In genomic region chr8:113634161-113634560, GRCm38 (mm10) we compare ENCODE assay signal across 9 mouse cellular contexts. TPM values are rescaled to one million over a fixed set of nuclear protein-coding genes. Genes with fewer than 3 reads are reported as not detected.
DNase-seq lines count a peak whose midpoint lies in the region; ATAC-seq lines count a peak whose summit lies in the region.
"Had no signal": no experiment of that assay in that cellular context is flagged by ENCODE, and none has a peak within 500 bp of the region (broad histone marks: within the 10 kb centered on the region; RNA-seq: fewer than 3 reads in every experiment).

No protein-coding gene starts in this region.

- no peaks in the 10 kb centered on the region for H3K27me3 ChIP-seq in heart, embryonic 15.5 days
- no peaks in the 10 kb centered on the region for H3K27me3 ChIP-seq in hindbrain, embryonic 13.5 days
- H3K27me3 ChIP-seq in midbrain, embryonic 15.5 days (replicated peaks), result no peaks in the 10 kb centered on the region

- H3K4me3 ChIP-seq in heart, embryonic 15.5 days, result peak overlapping the region; percentile 62
- peak overlapping the region; percentile 72 for H3K4me3 ChIP-seq in hindbrain, embryonic 13.5 days
- H3K4me3 ChIP-seq in midbrain, embryonic 15.5 days, result peak overlapping the region; percentile 67

- H3K9ac ChIP-seq in heart, embryonic 15.5 days, result no peak overlapping the region
- H3K9ac ChIP-seq in hindbrain, embryonic 13.5 days, result peak overlapping the region; percentile 85
- H3K9ac ChIP-seq in midbrain, embryonic 15.5 days, result peak overlapping the region; percentile 39

- H3K27ac ChIP-seq in heart, embryonic 15.5 days, result no peak overlapping the region
- peak overlapping the region; percentile 95 for H3K27ac ChIP-seq in hindbrain, embryonic 13.5 days
- peak overlapping the region; percentile 94; the same call in 1 of the 2 replicates for H3K27ac ChIP-seq in midbrain, embryonic 15.5 days

- H3K4me1 ChIP-seq in heart, embryonic 15.5 days (replicated peaks), result peaks cover 18% of the 10 kb centered on the region
- peaks cover 26% of the 10 kb centered on the region for H3K4me1 ChIP-seq in hindbrain, embryonic 13.5 days (replicated peaks)
- peaks cover 21% of the 10 kb centered on the region for H3K4me1 ChIP-seq in midbrain, embryonic 15.5 days

- WGBS in heart, embryonic 15.5 days, result 25% methylated on average over 12 of the region's 12 CpGs
- 23% methylated on average over 12 of the region's 12 CpGs for WGBS in hindbrain, embryonic 13.5 days
- WGBS in midbrain, embryonic 15.5 days, result 32% methylated on average over 12 of the region's 12 CpGs

- no peak for ATAC-seq in heart, embryonic 15.5 days (replicated peaks; ENCODE audit: insufficient number of reproducible peaks, insufficient read depth, low FRiP score, low read depth)
- no peak for ATAC-seq in hindbrain, embryonic 13.5 days (ENCODE audit: low FRiP score)
- ATAC-seq in midbrain, embryonic 15.5 days (replicated peaks), result no peak

- H3K4me2 ChIP-seq in heart, embryonic 15.5 days, result peak overlapping the region; percentile 75
- H3K4me2 ChIP-seq in hindbrain, embryonic 13.5 days, result peak overlapping the region; percentile 71
- peak overlapping the region; percentile 66 for H3K4me2 ChIP-seq in midbrain, embryonic 15.5 days

- DNase-seq in heart, postnatal 14 days, result no peak
- DNase-seq in cerebellum, adult 18-20 months, result peak; percentile 11 to 28
- DNase-seq in urinary bladder, adult 18-20 months (ENCODE audit: low spot score in 2 of 2), result no peak
- DNase-seq in adrenal gland, postnatal 10 days, result no peak
- no peak for DNase-seq in lung, postnatal 4 days

- no peaks in the 10 kb centered on the region for H3K9me3 ChIP-seq in heart, embryonic 15.5 days (replicated peaks)
- no peaks in the 10 kb centered on the region for H3K9me3 ChIP-seq in hindbrain, embryonic 13.5 days
- no peaks in the 10 kb centered on the region for H3K9me3 ChIP-seq in midbrain, embryonic 15.5 days

- H3K36me3 ChIP-seq in heart, embryonic 15.5 days, result peaks cover 5% of the 10 kb centered on the region; the same call in 1 of the 2 replicates
- peaks cover 16% of the 10 kb centered on the region for H3K36me3 ChIP-seq in hindbrain, embryonic 13.5 days
- peaks cover 2% of the 10 kb centered on the region; the same call in 1 of the 2 replicates for H3K36me3 ChIP-seq in midbrain, embryonic 15.5 days (replicated peaks)

- intact Hi-C loops in heart, postnatal 14 days (cut with DNase I), result loop anchor here (5.0 kb wide), 3 partner anchors 522 to 1587 kb away; no protein-coding TSS in a partner anchor

RNA-seq across cellular contexts. Expression of gene Mon1b, which starts 1.2 kb away (rescaled TPM):
- 3.9 and 5.5 TPM in 2 replicates for polyA plus RNA-seq in heart, embryonic 15.5 days (2015; fragmentation: Nextera tagmentation; extraction: Ambion mirVana)
- total RNA-seq in heart, postnatal 14 days (2021), result 1 to 10 TPM; 6.5 to 6.7 TPM
- polyA plus RNA-seq in hindbrain, embryonic 13.5 days (2015; fragmentation: Nextera tagmentation; extraction: Ambion mirVana), result 10.7 and 10.9 TPM in 2 replicates
- 12.6 and 13.2 TPM in 2 replicates for polyA plus RNA-seq in midbrain, embryonic 15.5 days (2015; fragmentation: Nextera tagmentation; extraction: Ambion mirVana)
- total RNA-seq in adrenal gland, postnatal 10 days (2021), result 10 to 100 TPM; 12.4 to 13.8 TPM

RNA-seq across cellular contexts. Expression of gene Syce1l, which starts 8.9 kb away (rescaled TPM):
- 0.19 TPM in 1 of 2 replicates, not detected in the other for polyA plus RNA-seq in heart, embryonic 15.5 days (2015; fragmentation: Nextera tagmentation; extraction: Ambion mirVana)
- total RNA-seq in heart, postnatal 14 days (2021), result not detected
- polyA plus RNA-seq in hindbrain, embryonic 13.5 days (2015; fragmentation: Nextera tagmentation; extraction: Ambion mirVana), result not detected in 2 replicates
- not detected in 2 replicates for polyA plus RNA-seq in midbrain, embryonic 15.5 days (2015; fragmentation: Nextera tagmentation; extraction: Ambion mirVana)
- total RNA-seq in adrenal gland, postnatal 10 days (2021), result under 1 TPM in 1 of 2 experiments, not detected in 1; 0.55 TPM
- total RNA-seq: gastrocnemius, adult 8-10 months had no signal

Comparison
In these comparisons a context has a peak if more than half of its experiments do, and no peak if none do; other contexts are left out.
1. DNase-seq: peak in cerebellum, adult 18-20 months (2 of 2); none in heart, postnatal 14 days (0 of 2), urinary bladder, adult 18-20 months (0 of 2), adrenal gland, postnatal 10 days (single experiment) and lung, postnatal 4 days (0 of 2).
2. Peak in every context shown above with its lines, with median percentiles within 50 percentile points of each other: H3K4me2 ChIP-seq and H3K4me3 ChIP-seq.